Mouse (Mus musculus) CH12.LX (cell line): ENCODE results near the gene Trim66.

Experiments
- CTCF ChIP-seq, 2 experiments: IDR thresholded peaks in 1 of 2; conservative IDR thresholded peaks in 1 of 2; 2 replicates each; pipeline ENCODE4 v1.5.1; 2011 to 2012; ENCODE audit warnings: low read depth in 2 of 2, low read length in 2 of 2, improper control_type of control experiment in 1 of 2, inconsistent platforms in 1 of 2, mild to moderate bottlenecking in 1 of 2, moderate library complexity in 1 of 2
- POLR2A ChIP-seq: IDR thresholded peaks from 2 replicates; pipeline ENCODE4 v1.6.1; 2011; ENCODE audit warnings: low read depth, mild to moderate bottlenecking, improper control_type of control experiment, low read length
- POLR2AphosphoS2 ChIP-seq: IDR thresholded peaks from 2 replicates; pipeline ENCODE4 v1.6.1; 2011; ENCODE audit warnings: low read depth, low read length, improper control_type of control experiment

- TF ChIP-seq CTCF (conservative IDR thresholded peaks at IDR 0.05 in 1 of 2, IDR thresholded peaks at IDR 0.05 in 1 of 2; ENCODE audit: low read depth in 2 of 2, low read length in 2 of 2) (no peak), POLR2AphosphoS2 (no peak), POLR2A (no peak)
These were observed 15.2 kb downstream of the Trim66 start for GRCm38 (mm10) chr7:109492616-109493318.
